Mouse (Mus musculus) urinary bladder, adult 18-20 months (tissue): ENCODE measurements at regions not wholly inside any gene's neighbourhood (a gene's known extent, or its start where the extent isn't known, plus 50 kb on each side); places are given as distances from the start of the nearest gene placed in this dataset.
A peak's percentile ranks its signal among the peaks of the same experiment; 100 is the strongest.

Source experiments
- DNase-seq, 2 experiments: peaks; one replicate each; pipeline ENCODE4 v3.0.0; 2022; ENCODE audit warnings: low spot score in 2 of 2, mixed read lengths in 2 of 2

DNA sequence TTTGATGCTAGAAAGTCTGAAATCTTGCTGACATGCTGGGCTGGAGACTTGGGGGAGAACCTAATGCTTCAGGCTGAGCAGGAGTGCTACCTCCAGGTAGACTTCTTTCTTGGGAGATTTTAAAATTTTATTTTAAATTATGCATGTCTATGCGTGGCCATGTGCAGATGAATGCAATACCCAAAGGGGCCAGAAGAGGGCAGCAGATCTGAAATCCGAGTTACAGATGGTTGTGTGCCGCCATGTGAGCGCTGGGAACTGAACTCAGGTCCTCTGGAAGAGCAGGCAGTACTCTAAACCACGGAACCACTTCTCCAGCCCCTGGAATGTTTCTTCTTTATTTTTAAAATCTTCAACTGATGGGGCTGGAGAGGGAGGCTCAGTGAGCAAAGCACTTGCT, 135.8 kb downstream of the Slc4a3 start:
- DNase-seq = no peak

DNA sequence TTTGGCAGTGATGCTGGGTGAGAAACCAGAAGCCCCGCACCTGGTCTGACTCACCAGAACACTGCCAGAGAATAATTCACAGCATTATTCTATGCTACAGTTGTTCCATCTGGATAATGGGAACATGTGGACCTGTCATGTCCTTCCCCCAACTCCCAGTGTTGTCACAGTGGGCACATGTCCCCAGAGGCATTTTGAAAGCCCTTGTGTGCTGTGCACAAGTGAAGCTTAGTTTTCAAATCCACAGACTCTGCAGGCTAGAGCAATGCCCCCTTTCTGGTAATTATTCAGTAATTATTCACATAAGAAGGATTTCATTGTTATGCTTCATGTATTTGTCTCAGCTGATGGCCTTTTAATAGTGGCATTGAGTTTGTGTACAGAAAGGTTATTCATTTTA, 146.7 kb downstream of the Slc4a3 start:
- no peak for DNase-seq

DNA sequence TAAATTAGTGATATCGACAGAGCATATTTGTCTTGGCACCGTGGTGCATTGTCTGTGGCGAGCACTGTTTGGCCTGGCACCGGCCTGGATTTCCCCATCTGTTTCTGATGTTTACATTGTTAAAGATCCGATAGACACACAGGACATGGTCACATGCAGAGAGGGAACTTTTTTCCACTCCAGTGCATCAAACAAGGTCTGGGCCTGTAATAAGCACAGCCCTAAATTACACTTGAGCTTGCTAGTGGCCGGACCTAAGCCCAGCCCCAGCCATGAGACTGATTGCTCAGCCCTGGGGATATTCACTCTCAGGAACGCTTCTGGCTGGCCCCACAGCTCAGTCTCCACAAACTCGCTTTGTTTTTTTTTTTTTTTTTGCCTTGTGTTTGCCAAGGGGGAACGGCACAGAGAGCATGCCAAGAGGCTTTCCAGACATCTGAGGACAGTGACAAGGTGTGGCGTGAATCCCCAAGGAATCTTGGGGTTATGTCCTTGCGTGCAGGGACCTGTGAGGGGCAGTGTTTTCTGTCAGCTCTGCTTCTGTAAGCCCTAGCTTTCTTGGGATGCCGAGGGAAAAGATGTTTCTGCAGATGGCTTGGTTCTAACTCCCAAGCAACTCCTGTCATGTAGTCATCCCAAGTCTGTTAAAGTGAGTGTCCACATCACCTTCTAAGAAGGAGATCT, 147.3 kb downstream of the Slc4a3 start:
- peak; percentile 26 to 44 for DNase-seq

DNA sequence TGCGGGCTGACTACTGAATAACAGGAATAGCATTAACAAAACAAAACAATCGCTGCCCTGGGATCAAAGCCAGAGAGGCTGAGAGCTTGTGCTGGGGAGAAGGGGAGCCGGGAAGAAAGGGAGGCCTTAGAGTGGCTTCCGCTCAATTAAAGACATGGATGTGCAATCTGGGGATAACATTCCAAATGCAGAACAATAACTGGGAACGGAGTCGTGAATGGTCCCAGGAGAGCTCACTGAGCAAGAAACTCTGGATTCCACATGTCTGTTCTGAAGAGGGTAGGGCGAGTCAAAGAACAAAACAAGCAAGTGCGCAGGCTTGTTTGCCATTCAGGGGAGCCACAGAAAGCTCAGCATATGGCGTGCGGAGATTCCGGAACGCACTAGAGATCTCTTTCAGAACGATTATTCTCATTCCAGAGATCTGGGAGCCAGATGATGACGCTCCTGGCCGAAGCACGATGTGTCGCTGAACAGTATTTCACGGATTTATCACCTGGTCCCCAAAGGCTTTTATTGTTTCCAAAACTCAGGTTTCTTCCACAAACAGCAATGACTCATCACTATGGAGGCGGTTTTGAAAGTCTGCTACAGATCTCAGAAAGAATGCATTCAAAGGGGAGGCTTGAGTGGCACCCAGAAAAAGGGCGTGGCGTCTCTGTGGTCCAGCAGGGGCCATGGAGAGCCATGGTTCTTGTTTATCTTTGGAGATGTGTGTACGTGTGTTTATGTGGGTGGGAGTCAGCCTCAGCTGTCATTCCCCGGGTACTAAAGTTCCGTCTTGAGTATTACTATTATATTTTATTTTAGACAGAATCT, 159.0 kb downstream of the Slc4a3 start:
- DNase-seq = no peak

DNA sequence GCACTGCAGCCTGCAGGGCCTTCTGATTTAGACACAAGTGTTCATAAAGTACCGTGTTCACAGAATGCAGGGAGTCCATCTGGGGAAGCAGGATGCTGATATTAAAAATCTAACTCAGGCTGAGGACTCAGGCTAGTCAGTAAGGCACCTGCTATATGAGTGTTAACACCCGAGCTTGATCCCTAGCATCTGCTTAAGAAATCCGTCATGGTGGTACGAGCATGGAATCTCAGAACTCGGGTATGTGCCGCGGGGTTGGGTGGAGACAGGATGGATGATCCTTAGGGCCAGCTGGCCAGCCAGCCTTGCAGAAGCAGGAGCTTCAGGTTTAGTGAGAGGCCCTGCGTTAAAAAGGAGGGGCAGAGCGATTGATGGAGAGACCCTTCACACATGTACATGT, 160.1 kb downstream of the Slc4a3 start:
- no peak for DNase-seq

DNA sequence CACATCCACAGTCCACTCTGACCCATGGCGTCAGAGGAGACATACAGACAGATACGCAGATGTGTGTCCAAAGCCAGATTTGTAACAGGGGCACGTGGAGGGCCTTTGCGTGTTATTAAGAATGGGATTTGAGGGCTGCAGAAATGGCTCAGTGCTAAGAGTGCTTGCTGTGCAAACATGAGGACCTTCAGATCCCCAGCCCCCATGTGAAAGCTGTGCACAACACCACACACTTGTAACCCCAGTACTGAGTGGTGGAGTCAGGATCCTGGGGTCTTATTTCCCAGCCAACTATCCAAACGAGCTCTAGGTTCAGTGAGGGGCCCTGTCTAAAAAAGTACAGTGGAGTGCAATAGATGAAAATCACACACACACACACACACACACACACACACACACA, 177.4 kb downstream of the Slc4a3 start:
- DNase-seq = no peak

DNA sequence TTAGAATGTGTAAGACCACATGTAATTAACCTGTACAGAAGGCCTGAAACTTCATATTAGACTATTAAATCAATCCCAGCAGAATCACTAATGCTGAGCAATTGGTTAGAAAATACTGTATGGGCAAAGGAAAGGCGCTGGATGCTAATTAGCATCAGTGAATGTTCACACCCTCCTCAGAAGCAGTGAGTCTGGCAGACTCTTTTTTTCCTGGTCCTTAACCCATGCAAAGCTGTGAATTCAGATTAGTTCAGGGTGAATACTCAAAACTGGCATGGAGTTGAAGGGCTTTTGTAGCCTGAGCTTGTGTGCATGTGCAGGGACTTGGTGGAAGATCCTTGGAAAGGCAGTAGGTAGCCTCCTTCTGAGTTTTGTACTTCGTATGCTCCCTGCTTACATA, 179.3 kb downstream of the Slc4a3 start:
- DNase-seq = no peak

DNA sequence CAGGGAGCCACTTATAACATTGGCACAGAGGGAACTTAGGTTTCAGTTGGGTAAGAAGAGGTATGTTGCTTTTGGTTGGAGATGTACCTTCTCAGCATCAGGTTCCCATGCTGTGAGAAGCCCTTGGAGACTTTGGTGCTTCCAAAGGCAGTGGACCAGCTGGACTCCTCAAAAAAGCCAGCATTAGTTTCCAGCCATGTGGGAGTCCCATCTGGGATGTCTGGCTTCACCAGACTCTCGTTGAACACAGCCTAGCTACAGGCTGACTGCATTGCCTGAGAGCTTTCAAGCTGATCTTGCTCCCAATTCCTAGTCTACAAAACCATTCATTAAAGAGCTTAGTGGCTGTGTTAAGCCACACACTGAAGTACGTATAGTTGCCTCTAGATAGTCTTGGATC, 182.8 kb downstream of the Slc4a3 start:
- no peak for DNase-seq

DNA sequence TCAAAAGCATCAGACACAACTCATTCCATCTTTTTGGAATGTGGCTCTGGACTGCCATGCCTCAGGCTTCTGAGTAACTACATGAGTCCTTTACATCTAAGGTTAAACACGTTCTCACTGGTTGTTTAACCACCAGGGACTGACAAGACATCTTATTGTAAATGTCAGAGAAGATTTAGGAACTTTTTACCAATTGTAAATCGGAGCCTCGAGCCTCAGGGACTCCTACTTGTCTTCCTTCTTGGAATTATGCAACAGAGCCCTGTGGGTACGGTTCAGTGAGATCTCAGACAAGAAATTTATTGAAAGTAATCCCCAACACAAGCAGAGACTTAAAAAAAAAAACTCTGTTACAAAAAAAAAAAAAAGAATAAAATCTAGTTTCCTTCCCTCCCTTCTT, 187.7 kb downstream of the Slc4a3 start:
- DNase-seq = no peak

DNA sequence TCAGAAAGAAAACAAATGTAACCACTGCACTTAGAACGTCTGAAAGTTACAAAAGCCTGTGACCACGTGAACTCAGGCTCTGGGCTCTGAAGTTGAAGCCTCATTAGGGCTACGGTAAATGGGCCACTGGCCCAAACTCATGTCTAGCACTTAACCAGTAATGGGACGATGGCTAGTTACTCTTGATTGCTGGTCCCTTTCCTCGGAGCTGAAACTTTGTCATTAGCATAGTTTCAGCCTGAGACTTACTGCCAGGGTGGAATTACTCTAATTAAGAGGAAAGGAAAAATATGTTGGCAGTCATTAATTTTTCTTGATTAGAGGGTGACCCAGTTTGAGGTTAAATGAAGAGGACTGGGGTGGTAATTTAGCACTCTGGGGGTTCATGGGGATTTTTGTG, 192.6 kb downstream of the Slc4a3 start:
- no peak for DNase-seq

DNA sequence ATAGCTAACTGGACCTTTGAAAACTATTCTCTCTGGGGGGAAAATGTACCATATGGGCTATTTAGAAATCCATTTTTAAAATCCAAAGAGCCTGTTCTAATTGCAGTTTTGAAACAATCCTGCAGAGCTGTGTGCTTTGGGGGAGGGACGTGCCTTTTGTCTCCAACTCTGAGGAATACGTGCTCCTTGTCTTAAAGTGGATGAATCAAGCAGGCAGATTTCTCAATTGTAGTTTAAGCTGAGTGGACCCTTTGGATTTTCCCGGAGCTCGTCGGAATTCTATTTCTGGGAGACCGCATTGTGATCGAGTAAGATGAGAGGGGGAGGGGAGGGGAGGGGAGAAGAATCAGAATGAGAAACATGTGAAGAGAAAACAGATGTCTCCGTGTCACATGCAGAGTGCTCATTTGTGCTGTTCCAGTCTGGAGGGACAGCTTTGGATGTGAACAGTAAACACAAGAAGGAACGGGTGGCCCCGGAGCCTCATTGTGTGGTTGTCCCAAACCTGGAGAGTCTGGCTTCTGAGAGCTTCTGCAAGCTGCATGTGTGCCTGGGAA, 203.7 kb downstream of the Slc4a3 start:
- no peak for DNase-seq

DNA sequence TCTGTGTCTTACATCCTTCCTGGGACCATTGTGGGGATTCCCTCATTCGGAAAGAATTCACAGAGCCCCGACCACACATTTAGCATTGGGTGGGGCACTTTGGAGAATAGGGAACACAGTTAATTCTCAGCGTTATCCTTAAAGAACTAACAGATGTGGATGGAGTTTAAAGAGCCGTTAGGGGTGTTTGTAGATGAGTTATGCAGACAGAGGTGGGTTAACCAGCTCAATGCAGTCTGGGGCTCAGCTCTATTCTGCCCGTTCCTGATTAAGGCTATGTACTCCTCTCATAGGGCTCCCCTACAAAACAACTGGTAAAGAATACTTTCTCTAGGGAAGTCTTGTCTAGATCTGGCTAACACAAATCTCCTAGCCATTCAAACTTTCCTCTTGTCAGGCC, 226.1 kb downstream of the Slc4a3 start:
- no peak for DNase-seq

DNA sequence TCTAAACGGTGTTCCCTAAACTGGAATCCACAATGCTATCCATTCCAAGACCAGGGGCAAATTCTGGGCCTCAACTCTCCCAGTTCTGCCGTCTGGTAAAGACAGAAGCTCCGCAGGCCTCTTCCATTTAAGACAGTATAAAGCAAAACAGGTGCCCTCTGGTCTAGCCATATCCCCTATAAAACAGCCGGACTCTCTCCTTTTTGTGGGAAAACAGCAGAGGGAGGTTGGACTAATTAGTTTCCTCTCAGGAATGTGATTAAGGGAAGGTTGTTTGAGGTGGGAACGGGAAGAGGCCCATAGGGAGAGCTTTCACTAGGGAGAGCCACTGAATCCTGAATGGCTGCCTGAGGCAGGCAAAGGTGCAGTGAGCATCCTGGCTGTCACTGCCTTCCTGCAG, 226.9 kb downstream of the Slc4a3 start:
- no peak for DNase-seq

DNA sequence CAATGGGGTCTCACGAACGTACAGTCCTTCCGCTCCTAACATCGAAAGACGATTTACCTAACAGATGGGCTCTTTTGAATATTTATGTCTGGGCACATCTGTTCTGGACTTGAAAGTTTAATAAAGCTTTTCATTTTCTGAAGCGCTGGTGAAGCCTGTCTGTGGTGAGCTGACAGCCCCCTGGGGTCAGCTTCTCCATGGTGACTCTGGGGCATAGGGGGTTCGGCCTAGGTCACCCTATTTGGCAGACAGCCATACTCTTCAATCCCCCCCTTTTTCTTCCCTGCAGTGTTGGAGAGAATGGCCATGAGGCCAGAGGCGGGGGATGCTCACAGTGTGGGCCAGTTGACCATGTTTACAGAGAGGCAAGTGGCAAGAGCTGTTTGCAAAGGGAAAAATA, 232.8 kb downstream of the Slc4a3 start:
- DNase-seq = no peak

DNA sequence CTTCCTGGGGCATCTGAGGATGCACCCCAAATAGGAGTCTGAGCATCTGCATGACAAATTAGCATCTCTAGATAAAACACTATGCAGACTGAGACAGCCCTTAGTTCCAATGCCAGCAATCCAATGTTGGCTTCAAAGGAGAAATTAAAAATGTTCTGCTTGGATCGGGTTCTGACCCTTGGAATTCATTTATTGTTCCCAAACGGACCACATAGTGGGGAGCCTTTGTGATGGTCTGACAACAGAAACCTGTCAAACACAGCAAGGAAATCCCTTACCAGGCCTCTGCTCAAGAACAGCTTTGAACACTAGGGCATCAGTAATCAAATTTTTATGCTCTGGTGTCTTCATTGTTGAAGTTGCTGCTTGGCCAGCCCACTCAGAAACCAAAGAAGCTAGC, 237.1 kb downstream of the Slc4a3 start:
- no peak for DNase-seq

DNA sequence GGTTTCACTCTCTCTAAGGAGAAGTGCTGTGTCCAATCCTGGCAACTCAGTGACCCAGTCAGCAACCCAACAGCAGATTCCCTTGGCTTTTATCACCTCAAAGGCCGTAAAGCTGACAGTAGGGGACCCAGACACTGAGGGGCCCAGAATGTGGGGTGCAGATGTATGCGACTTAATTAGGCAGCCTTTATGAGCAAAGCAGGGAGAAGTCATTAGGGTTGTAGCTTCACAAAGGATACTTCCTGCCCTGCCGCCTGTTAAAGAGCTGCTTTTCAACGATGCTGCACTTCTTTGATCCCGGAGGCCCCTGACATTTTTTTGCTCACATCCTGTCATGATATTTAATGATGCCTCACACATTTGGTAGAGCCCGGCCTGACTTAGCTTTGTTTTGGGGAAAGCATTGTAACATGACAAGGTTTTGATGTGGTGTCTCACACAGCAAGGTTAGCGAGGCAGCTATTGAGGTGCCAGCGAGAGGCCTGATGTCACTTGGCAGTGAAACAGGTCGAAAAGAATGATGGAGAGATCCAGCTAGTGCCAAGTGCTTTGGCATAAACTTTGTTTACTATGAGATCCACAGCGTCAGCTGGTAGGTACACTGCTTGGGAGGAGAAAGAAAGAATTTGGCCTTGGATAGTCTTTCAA, 240.2 kb downstream of the Slc4a3 start:
- DNase-seq = no peak

DNA sequence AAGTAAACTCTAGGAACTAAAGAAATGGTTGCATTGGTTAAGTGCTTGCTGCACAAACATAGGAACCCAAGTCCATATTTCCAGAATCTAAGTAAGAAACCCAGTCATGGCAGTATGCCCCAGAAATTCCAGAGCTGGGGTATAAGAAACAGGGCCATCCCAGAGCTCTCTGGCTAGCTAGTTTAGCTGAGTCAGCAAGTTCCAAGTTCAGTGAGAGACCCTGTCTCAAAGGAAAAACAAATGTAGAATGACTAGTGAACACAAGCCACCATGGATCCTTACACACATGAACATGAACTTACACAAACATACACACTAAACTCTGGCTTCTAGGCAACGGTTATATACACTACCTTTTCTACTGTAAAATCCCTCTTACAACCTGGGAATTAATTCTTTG, 245.4 kb downstream of the Slc4a3 start:
- DNase-seq = no peak

DNA sequence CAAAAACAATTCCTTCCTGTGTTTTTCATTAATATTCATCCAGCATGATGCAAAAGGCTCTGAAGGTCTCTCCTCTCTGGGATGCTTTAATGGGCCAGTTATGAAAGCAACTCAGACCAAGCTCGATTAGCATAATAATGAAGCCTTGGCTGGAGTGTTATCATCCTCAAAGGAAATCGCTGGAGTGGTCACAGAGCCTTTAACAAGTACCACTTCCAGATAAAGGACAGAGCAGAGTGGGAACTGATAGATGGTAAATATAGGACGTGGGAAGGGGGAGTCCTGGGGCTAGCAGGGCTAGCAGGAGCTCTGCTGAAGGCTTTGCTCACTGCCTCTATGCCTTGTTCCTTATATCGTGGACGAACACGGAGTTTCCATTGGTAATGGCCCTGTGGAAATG, 251.7 kb downstream of the Slc4a3 start:
- no peak for DNase-seq

DNA sequence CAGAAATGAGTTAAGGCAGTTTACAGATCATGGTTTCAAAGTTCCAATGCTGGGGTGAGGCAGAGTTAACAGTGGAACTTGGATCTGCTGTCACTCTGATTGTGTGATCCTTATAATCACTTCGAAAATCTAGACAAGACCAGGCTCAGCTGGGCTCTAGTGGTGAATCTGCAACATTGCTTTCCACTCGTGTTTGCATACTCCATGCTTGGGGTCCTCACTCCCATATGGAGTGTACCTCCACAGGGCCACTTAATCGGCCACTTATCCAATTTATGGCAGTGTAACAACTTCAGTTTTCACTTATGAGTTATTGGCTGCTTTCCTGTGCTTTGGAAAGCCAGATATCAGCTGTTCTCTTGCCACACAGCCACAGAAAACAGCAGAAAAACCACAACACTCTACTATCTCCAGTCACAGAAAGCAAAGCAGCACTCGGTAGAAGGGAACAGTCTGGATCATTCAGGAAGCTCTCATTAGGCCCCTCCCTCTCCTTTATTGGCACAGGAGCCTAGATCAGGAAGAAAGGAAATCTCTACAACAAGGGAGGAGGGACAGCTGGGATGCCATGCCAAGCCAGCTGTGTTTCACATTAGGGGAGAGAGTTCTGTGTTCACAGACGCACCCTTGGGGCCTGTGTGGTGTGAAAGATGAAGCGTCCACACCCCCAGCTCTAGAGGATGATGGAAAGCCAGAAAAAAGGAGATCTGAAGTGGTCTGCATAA, 252.5 kb downstream of the Slc4a3 start:
- no peak for DNase-seq

DNA sequence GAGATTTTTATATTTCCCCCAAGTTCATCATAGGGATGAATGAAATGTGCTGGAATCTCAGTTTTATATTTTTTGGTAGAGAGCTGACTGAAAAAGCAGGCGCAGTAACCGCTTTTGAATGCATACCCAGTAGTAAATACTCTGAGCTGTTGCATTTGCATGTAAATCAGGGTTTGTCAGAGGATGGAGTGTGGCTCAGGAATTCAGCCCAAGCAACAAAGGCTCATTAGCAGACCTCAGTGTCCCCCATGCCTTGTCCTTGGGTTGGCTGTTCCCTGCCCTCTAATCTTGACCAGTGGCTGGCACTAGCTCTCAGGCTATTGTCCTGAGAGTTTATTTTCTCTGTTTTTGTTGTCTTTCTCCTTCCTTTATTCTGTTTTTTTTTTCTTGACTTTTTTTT, 258.4 kb downstream of the Slc4a3 start:
- no peak for DNase-seq

DNA sequence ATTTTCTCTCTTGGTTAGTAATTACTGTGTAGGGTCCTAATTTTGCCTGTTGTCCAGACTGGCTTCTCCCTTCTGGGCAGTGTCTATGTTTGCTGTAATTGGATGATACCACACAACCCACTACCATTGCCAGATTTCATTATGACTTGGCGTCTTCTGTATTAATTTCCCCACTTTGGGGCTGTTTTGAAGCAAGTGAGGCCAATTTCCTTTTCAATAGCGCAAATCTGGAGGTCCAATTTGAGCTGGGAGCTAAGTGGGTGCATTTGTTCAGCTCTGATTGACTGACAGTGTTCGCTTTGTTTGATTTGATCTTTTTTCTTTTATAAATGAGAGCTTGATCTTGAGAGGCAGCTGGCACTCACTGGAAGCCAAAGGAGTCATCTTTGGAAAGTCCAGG, 266.4 kb downstream of the Slc4a3 start:
- no peak for DNase-seq

DNA sequence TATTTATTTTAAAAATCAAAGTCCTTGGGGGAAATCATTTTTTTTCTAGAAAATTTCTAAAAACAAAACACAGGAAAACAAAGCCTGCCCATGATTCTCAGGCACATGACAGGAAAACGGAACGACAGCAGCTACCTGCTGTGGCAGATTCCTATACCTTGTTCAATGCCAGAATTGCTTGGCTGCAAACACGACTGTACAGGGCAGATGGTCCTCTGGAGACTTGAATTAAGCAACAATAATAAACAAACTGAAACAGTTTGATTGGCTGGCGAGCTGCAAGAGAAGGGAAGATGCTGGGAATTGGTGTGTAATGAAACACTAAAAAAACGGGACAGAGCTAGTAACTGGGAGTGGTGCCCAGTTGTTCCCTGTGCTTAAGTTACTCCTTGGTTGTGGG, 280.1 kb downstream of the Slc4a3 start:
- DNase-seq = no peak
